Mouse (Mus musculus) CH12.LX (cell line): ENCODE results near the gene Mgat5.

Source experiments
- CTCF ChIP-seq, 2 experiments: IDR thresholded peaks in 1 of 2; conservative IDR thresholded peaks in 1 of 2; 2 replicates each; pipeline ENCODE4 v1.5.1; 2011 to 2012; ENCODE audit warnings: low read depth in 2 of 2, low read length in 2 of 2, improper control_type of control experiment in 1 of 2, inconsistent platforms in 1 of 2, mild to moderate bottlenecking in 1 of 2, moderate library complexity in 1 of 2
- MAFK ChIP-seq: IDR thresholded peaks from 2 replicates; pipeline ENCODE4 v1.6.1; 2011; ENCODE audit warnings: low read length, improper control_type of control experiment; ENCODE audit not compliant: insufficient replicate concordance
- MYC ChIP-seq: IDR thresholded peaks from 2 replicates; pipeline ENCODE4 v1.6.1; 2011; ENCODE audit warnings: low read depth, mild to moderate bottlenecking, improper control_type of control experiment, low read length
- POLR2A ChIP-seq: IDR thresholded peaks from 2 replicates; pipeline ENCODE4 v1.6.1; 2011; ENCODE audit warnings: low read depth, mild to moderate bottlenecking, improper control_type of control experiment, low read length
- TBP ChIP-seq: conservative IDR thresholded peaks from 2 replicates; pipeline ENCODE4 v1.6.1; 2011; ENCODE audit warnings: low read depth, low read length, improper control_type of control experiment
- UBTF ChIP-seq: IDR thresholded peaks from 2 replicates; pipeline ENCODE4 v1.6.1; 2012; ENCODE audit warnings: low read depth, mild to moderate bottlenecking, inconsistent platforms, low read length, improper control_type of control experiment, moderate library complexity
- ZKSCAN1 ChIP-seq: IDR thresholded peaks from 2 replicates; pipeline ENCODE4 v1.6.1; 2012; ENCODE audit warnings: low read depth, inconsistent platforms, low read length, improper control_type of control experiment, borderline replicate concordance

- TF ChIP-seq POLR2A (no peak), CTCF (conservative IDR thresholded peaks at IDR 0.05 in 1 of 2, IDR thresholded peaks at IDR 0.05 in 1 of 2; ENCODE audit: low read depth in 2 of 2, low read length in 2 of 2) (no peak), UBTF (no peak), MAFK (no peak), ZKSCAN1 (no peak), MYC (no peak), TBP (no peak)
Measured at GRCm38 (mm10) chr1:127262170-127262837, 57.5 kb downstream of the Mgat5 start.
